Mouse (Mus musculus) megakaryocyte-erythroid progenitor cell, adult 5 weeks (primary cell): ENCODE measurements around the gene Ache. TPM values are rescaled to one million over a fixed set of nuclear protein-coding genes. Genes with fewer than 3 reads are reported as not detected.

Experiments used
- polyA plus RNA-seq: library from polyadenylated mRNA; stranded (reverse); fragments of >175 nt; gene quantifications from 2 replicates; pipeline ENCODE4 v1.2.3, GENCODE M21; 2012

Ache gene
- polyA plus RNA-seq: 46.0 and 66.5 TPM in 2 replicates

GRCm38 (mm10) chr5:137287032-137287952 is at the start of gene Ache:
Gene Ache (plus strand): TSS chr5:137287519.

GRCm38 (mm10) chr5:137293839-137294743 is 6.8 kb downstream of the Ache start, which contains the start of gene Ufsp1:
Gene Ufsp1 (plus strand): TSS chr5:137294629.

GRCm38 (mm10) chr5:137307071-137307912 is 20.0 kb downstream of the Ache start, which contains the start of gene Srrt:
Gene Srrt (minus strand): TSS chr5:137307674.

GRCm38 (mm10) chr5:137314193-137315083 is 27.1 kb downstream of the Ache start, which contains the start of gene Trip6:
Gene Trip6 (minus strand): TSS chr5:137314404.

GRCm38 (mm10) chr5:137333512-137334174 is 46.3 kb downstream of the Ache start, which contains the start of gene Slc12a9:
Gene Slc12a9 (minus strand): TSS chr5:137333597.

Other genes with a start within 250 kb of the Ache start
- gene Ap1s1, start 241.4 kb upstream of the Ache start, polyA plus RNA-seq: 100 and 113 TPM in 2 replicates
- 0.35 and 0.64 TPM in 2 replicates for gene Serpine1, start 215.3 kb upstream of the Ache start, polyA plus RNA-seq
- gene Trim56, start 171.3 kb upstream of the Ache start, polyA plus RNA-seq: 13.5 and 14.7 TPM in 2 replicates
- gene Muc3, start 138.2 kb upstream of the Ache start, polyA plus RNA-seq: not detected in 2 replicates
- 0.18 and 0.41 TPM in 2 replicates for gene Muc3a, start 75.1 kb upstream of the Ache start, polyA plus RNA-seq
- gene Ufsp1, start 7.1 kb downstream of the Ache start, polyA plus RNA-seq: 33.9 and 57.2 TPM in 2 replicates
- 423 and 553 TPM in 2 replicates for gene Srrt, start 20.2 kb downstream of the Ache start, polyA plus RNA-seq
- 70.9 and 87.7 TPM in 2 replicates for gene Trip6, start 26.9 kb downstream of the Ache start, polyA plus RNA-seq
- gene Slc12a9, start 46.1 kb downstream of the Ache start, polyA plus RNA-seq: 13.8 and 13.9 TPM in 2 replicates
- gene Ephb4, start 62.6 kb downstream of the Ache start, polyA plus RNA-seq: 0.11 and 0.28 TPM in 2 replicates
- 0.42 and 0.71 TPM in 2 replicates for gene Zan, start 189.5 kb downstream of the Ache start, polyA plus RNA-seq
- 69.8 and 82.0 TPM in 2 replicates for gene Pop7, start 215.0 kb downstream of the Ache start, polyA plus RNA-seq
- gene Gigyf1, start 231.0 kb downstream of the Ache start, polyA plus RNA-seq: 59.1 and 84.0 TPM in 2 replicates
- not detected in 2 replicates for gene Epo, start 245.7 kb downstream of the Ache start, polyA plus RNA-seq
- gene Gnb2, start 246.0 kb downstream of the Ache start, polyA plus RNA-seq: 450 and 452 TPM in 2 replicates